Mouse (Mus musculus) limb, embryonic 10.5 days (tissue): ENCODE results near the gene Pptc7. TPM values are rescaled to one million over a fixed set of nuclear protein-coding genes. Genes with fewer than 3 reads are reported as not detected.
A peak's percentile ranks its signal among the peaks of the same experiment; 100 is the strongest.

Experiments used
- DNase-seq: peaks from one replicate; pipeline ENCODE4 v3.0.0-alpha.2; 2017; ENCODE audit warnings: low spot score
- H3K27ac ChIP-seq: fragments of 300-500 bp; sonication (generic); 2 replicates; pipeline ENCODE4 v1.5.1; 2016; ENCODE audit warnings: mild to moderate bottlenecking
- H3K27me3 ChIP-seq: fragments of 300-500 bp; sonication (generic); 2 replicates; pipeline ENCODE4 v1.6.1; 2016; ENCODE audit warnings: low read depth, mild to moderate bottlenecking; ENCODE audit not compliant: poor library complexity, severe bottlenecking
- H3K36me3 ChIP-seq: fragments of 300-500 bp; sonication (generic); 2 replicates; pipeline ENCODE4 v1.6.1; 2016; ENCODE audit warnings: mild to moderate bottlenecking, moderate library complexity
- H3K4me1 ChIP-seq: fragments of 300-500 bp; sonication (generic); 2 replicates; pipeline ENCODE4 v1.6.1; 2016
- H3K4me3 ChIP-seq: fragments of 300-500 bp; sonication (generic); 2 replicates; pipeline ENCODE4 v1.5.1; 2016; ENCODE audit warnings: mild to moderate bottlenecking, moderate library complexity
- H3K9me3 ChIP-seq: fragments of 300-500 bp; sonication (generic); replicated peaks from 2 replicates; pipeline ENCODE4 v1.6.1; 2016; ENCODE audit warnings: mild to moderate bottlenecking
- WGBS: fragments of 180-500 bp; shearing (Covaris S2); methylation state at CpG from one replicate; pipeline ENCODE4 v1.1.7; 2016; 5-methylcytosine and 5-hydroxymethylcytosine counted together
- polyA plus RNA-seq: library from polyadenylated mRNA; unstranded; fragments of >200 nt; fragmentation: Nextera tagmentation; extraction: Ambion mirVana; gene quantifications from 2 replicates; pipeline ENCODE4 v1.2.1, GENCODE M21; 2016

Pptc7 gene
- 8.2 and 9.7 TPM in 2 replicates for polyA plus RNA-seq

- WGBS: under 1% methylated on average over 78 of the region's 114 CpGs
- Histone ChIP-seq H3K27me3 (0 out of 2 replicates have a peak, but pooled peaks cover 11% of the 10 kb centered on the region), H3K36me3 (peaks cover 27% of the 10 kb centered on the region), H3K27ac (peak within 1 kb of the TSS; percentile 89), H3K4me3 (peak within 1 kb of the TSS; percentile 99), H3K4me1 (peaks cover 31% of the 10 kb centered on the region), H3K9me3 (no peaks in the 10 kb centered on the region)
- peak; percentile 97 for DNase-seq
These were observed at the start of gene Pptc7 for GRCm38 (mm10) chr5:122284183-122285028. Gene Pptc7 (plus strand): TSS chr5:122284365.

GRCm38 (mm10) chr5:122235196-122235836 is 48.8 kb upstream of the Pptc7 start:
- Histone ChIP-seq H3K27ac (peak overlapping the region; percentile 50; the same call in 1 of the 2 replicates), H3K27me3 (no peaks in the 10 kb centered on the region), H3K36me3 (peaks cover 28% of the 10 kb centered on the region), H3K9me3 (no peaks in the 10 kb centered on the region), H3K4me1 (peaks cover 34% of the 10 kb centered on the region), H3K4me3 (no peak overlapping the region)
- WGBS: 69% methylated on average over 9 of the region's 9 CpGs
- no peak for DNase-seq

GRCm38 (mm10) chr5:122237200-122237599 is 47.0 kb upstream of the Pptc7 start:
- H3K9me3 ChIP-seq: no peaks in the 10 kb centered on the region
- no peak for DNase-seq
- H3K4me3 ChIP-seq: no peak overlapping the region
- no peaks in the 10 kb centered on the region for H3K27me3 ChIP-seq
- peaks cover 30% of the 10 kb centered on the region for H3K4me1 ChIP-seq
- H3K36me3 ChIP-seq: peaks cover 45% of the 10 kb centered on the region
- WGBS: 79% methylated on average over 5 of the region's 5 CpGs
- H3K27ac ChIP-seq: no peak overlapping the region

GRCm38 (mm10) chr5:122239618-122240017 is 44.5 kb upstream of the Pptc7 start:
- Histone ChIP-seq H3K27ac (peak overlapping the region; percentile 59; the same call in 1 of the 2 replicates), H3K27me3 (no peaks in the 10 kb centered on the region), H3K36me3 (peaks cover 49% of the 10 kb centered on the region), H3K4me1 (peaks cover 20% of the 10 kb centered on the region), H3K9me3 (no peaks in the 10 kb centered on the region), H3K4me3 (no peak overlapping the region)
- WGBS: 88% methylated on average over 7 of the region's 7 CpGs
- DNase-seq: no peak

GRCm38 (mm10) chr5:122240521-122240920 is 43.6 kb upstream of the Pptc7 start:
- no peak for DNase-seq
- H3K4me1 ChIP-seq: peaks cover 13% of the 10 kb centered on the region
- WGBS: 95% methylated on average over 11 of the region's 11 CpGs
- no peak overlapping the region for H3K4me3 ChIP-seq
- H3K36me3 ChIP-seq: peaks cover 57% of the 10 kb centered on the region
- H3K27ac ChIP-seq: no peak overlapping the region
- no peaks in the 10 kb centered on the region for H3K27me3 ChIP-seq
- H3K9me3 ChIP-seq: no peaks in the 10 kb centered on the region

GRCm38 (mm10) chr5:122240989-122241388 is 43.2 kb upstream of the Pptc7 start:
- no peaks in the 10 kb centered on the region for H3K27me3 ChIP-seq

GRCm38 (mm10) chr5:122242521-122243123 is 41.5 kb upstream of the Pptc7 start:
- Histone ChIP-seq H3K36me3 (peaks cover 70% of the 10 kb centered on the region), H3K4me3 (no peak overlapping the region)
- no peak for DNase-seq

More at GRCm38 (mm10) chr5:122240989-122241388, 43.2 kb upstream of the Pptc7 start:
- Histone ChIP-seq H3K9me3 (no peaks in the 10 kb centered on the region), H3K4me1 (peaks cover 11% of the 10 kb centered on the region), H3K27ac (no peak overlapping the region; the same call in 1 of the 2 replicates), H3K4me3 (no peak overlapping the region), H3K36me3 (peaks cover 59% of the 10 kb centered on the region)
- 89% methylated on average over 1 of the region's 1 CpGs for WGBS
- DNase-seq: no peak

GRCm38 (mm10) chr5:122243781-122244523 is 40.2 kb upstream of the Pptc7 start:
- no peak overlapping the region for H3K27ac ChIP-seq
- peaks cover 73% of the 10 kb centered on the region for H3K36me3 ChIP-seq
- 92% methylated on average over 17 of the region's 17 CpGs for WGBS
- no peak overlapping the region for H3K4me3 ChIP-seq
- DNase-seq: no peak
- H3K4me1 ChIP-seq: peaks cover 8% of the 10 kb centered on the region
- no peaks in the 10 kb centered on the region for H3K27me3 ChIP-seq
- H3K9me3 ChIP-seq: no peaks in the 10 kb centered on the region

More at GRCm38 (mm10) chr5:122242521-122243123, 41.5 kb upstream of the Pptc7 start:
- H3K27ac ChIP-seq: no peak overlapping the region
- H3K27me3 ChIP-seq: no peaks in the 10 kb centered on the region
- WGBS: 87% methylated on average over 6 of the region's 6 CpGs
- no peaks in the 10 kb centered on the region for H3K9me3 ChIP-seq
- peaks cover 11% of the 10 kb centered on the region for H3K4me1 ChIP-seq

GRCm38 (mm10) chr5:122245186-122245585 is 39.0 kb upstream of the Pptc7 start:
- Histone ChIP-seq H3K4me3 (no peak overlapping the region), H3K27me3 (no peaks in the 10 kb centered on the region), H3K27ac (no peak overlapping the region), H3K4me1 (no peaks in the 10 kb centered on the region), H3K36me3 (peaks cover 67% of the 10 kb centered on the region), H3K9me3 (no peaks in the 10 kb centered on the region)
- 82% methylated on average over 3 of the region's 3 CpGs for WGBS
- no peak for DNase-seq

- DNase-seq: no peak
- 85% methylated on average over 10 of the region's 10 CpGs for WGBS
- Histone ChIP-seq H3K4me1 (no peaks in the 10 kb centered on the region), H3K9me3 (no peaks in the 10 kb centered on the region), H3K36me3 (peaks cover 66% of the 10 kb centered on the region), H3K27me3 (no peaks in the 10 kb centered on the region), H3K27ac (no peak overlapping the region), H3K4me3 (no peak overlapping the region)
These were observed 37.5 kb upstream of the Pptc7 start for GRCm38 (mm10) chr5:122246547-122247167.

GRCm38 (mm10) chr5:122247529-122247928 is 36.6 kb upstream of the Pptc7 start:
- Histone ChIP-seq H3K9me3 (no peaks in the 10 kb centered on the region), H3K4me1 (peaks cover 5% of the 10 kb centered on the region), H3K27me3 (no peaks in the 10 kb centered on the region), H3K4me3 (no peak overlapping the region), H3K36me3 (peaks cover 66% of the 10 kb centered on the region), H3K27ac (no peak overlapping the region)
- 87% methylated on average over 11 of the region's 11 CpGs for WGBS
- DNase-seq: no peak

GRCm38 (mm10) chr5:122247934-122248333 is 36.2 kb upstream of the Pptc7 start:
- DNase-seq: no peak
- Histone ChIP-seq H3K4me3 (no peak overlapping the region), H3K36me3 (peaks cover 70% of the 10 kb centered on the region), H3K4me1 (peaks cover 6% of the 10 kb centered on the region), H3K27me3 (no peaks in the 10 kb centered on the region), H3K27ac (no peak overlapping the region), H3K9me3 (no peaks in the 10 kb centered on the region)
- 94% methylated on average over 7 of the region's 7 CpGs for WGBS
